Mouse (Mus musculus) layer of hippocampus, adult 8-10 months (tissue): ENCODE results near the gene Fam204a. TPM values are rescaled to one million over a fixed set of nuclear protein-coding genes. Genes with fewer than 3 reads are reported as not detected.

Experiments
- DNase-seq, 2 experiments: peaks; one replicate each; pipeline ENCODE4 v3.0.0; 2022; ENCODE audit warnings: low spot score in 2 of 2
- total RNA-seq, 4 experiments: library from RNA; stranded (reverse); gene quantifications; 2 replicates each; pipeline ENCODE4 v1.2.4; 2022

Fam204a gene
- total RNA-seq, 4 experiments from 2014 or later, result 28.1 to 35.0 (median 31.2) TPM

GRCm38 (mm10) chr19:60160611-60161274 lies 65.8 kb downstream of the Fam204a start:
- DNase-seq, result no peak

- no peak for DNase-seq
Observed at GRCm38 (mm10) chr19:60159827-60160226, 66.7 kb downstream of the Fam204a start.

- no peak for DNase-seq
Observed at GRCm38 (mm10) chr19:60155266-60155665, 71.2 kb downstream of the Fam204a start.

GRCm38 (mm10) chr19:60153096-60153495 lies 73.4 kb downstream of the Fam204a start:
- no peak for DNase-seq

GRCm38 (mm10) chr19:60150056-60150455 lies 76.4 kb downstream of the Fam204a start:
- no peak for DNase-seq

- no peak for DNase-seq
Observed at GRCm38 (mm10) chr19:60149078-60149960, 77.2 kb downstream of the Fam204a start.

Other genes with a start within 250 kb of the Fam204a start
- under 1 TPM in 2 of 4 experiments, not detected in 2; 0.20 to 0.21 TPM for gene Prlhr, start 241.6 kb upstream of the Fam204a start, total RNA-seq